Mouse (Mus musculus): Measurements from ENCODE around the gene Carm1. TPM values are rescaled to one million over a fixed set of nuclear protein-coding genes. Genes with fewer than 3 reads are reported as not detected.
A peak's percentile ranks its signal among the peaks of the same experiment; 100 is the strongest.
"Not testable (repeated sequence)": the region's sequence is repeated elsewhere in the genome, so short reads cannot be mapped to it uniquely, and the experiment has no call there.

Carm1 gene
- polyA plus RNA-seq, 1 experiment from 2014 or later = 32.1 TPM

GRCm38 (mm10) chr9:21510689-21511015 lies 36.0 kb upstream of the Carm1 start:
- peaks cover 35% of the 10 kb centered on the region for H3K4me1 ChIP-seq (ENCODE audit: insufficient read depth, low read length)
- peak overlapping the region; percentile 63 for H3K4me3 ChIP-seq (ENCODE audit: low read length)
- WGBS = 2% methylated on average over 7 of the region's 7 CpGs
- H3K4me2 ChIP-seq (replicated peaks; ENCODE audit: low read depth, low read length) = peak overlapping the region; percentile 70
- peak overlapping the region; percentile 87 for H3K27ac ChIP-seq (ENCODE audit: low read length)
- peak overlapping the region; percentile 75 for H3K9ac ChIP-seq (replicated peaks; ENCODE audit: low read length)
- ATAC-seq (ENCODE audit: low FRiP score, low TSS enrichment) = peak; percentile 29; the same call in 1 of the 2 replicates
- H3K36me3 ChIP-seq (ENCODE audit: insufficient read depth, low read length) = peaks cover 19% of the 10 kb centered on the region
- H3K27me3 ChIP-seq (ENCODE audit: insufficient read depth, low read length) = no peaks in the 10 kb centered on the region
- no peaks in the 10 kb centered on the region for H3K9me3 ChIP-seq (ENCODE audit: low read length)

GRCm38 (mm10) chr9:21511052-21511451 lies 35.6 kb upstream of the Carm1 start:
- H3K9ac ChIP-seq (replicated peaks; ENCODE audit: low read length) = peak overlapping the region; percentile 75
- H3K4me1 ChIP-seq (ENCODE audit: insufficient read depth, low read length) = peaks cover 35% of the 10 kb centered on the region
- H3K27me3 ChIP-seq (ENCODE audit: insufficient read depth, low read length) = no peaks in the 10 kb centered on the region
- no peaks in the 10 kb centered on the region for H3K9me3 ChIP-seq (ENCODE audit: low read length)
- WGBS = 83% methylated on average over 9 of the region's 9 CpGs
- peak overlapping the region; percentile 70 for H3K4me2 ChIP-seq (replicated peaks; ENCODE audit: low read depth, low read length)
- H3K4me3 ChIP-seq (ENCODE audit: low read length) = peak overlapping the region; percentile 63
- peaks cover 15% of the 10 kb centered on the region; the same call in 1 of the 2 replicates for H3K36me3 ChIP-seq (ENCODE audit: insufficient read depth, low read length)
- ATAC-seq (ENCODE audit: low FRiP score, low TSS enrichment) = no peak
- H3K27ac ChIP-seq (ENCODE audit: low read length) = peak overlapping the region; percentile 87

- over 99% methylated on average over 4 of the region's 4 CpGs for WGBS
- peaks cover 15% of the 10 kb centered on the region for H3K4me1 ChIP-seq (ENCODE audit: insufficient read depth, low read length)
- no peaks in the 10 kb centered on the region for H3K9me3 ChIP-seq (ENCODE audit: low read length)
- no peak overlapping the region for H3K27ac ChIP-seq (ENCODE audit: low read length)
- 0 out of 2 replicates have a peak, but pooled peaks cover 5% of the 10 kb centered on the region for H3K36me3 ChIP-seq (ENCODE audit: insufficient read depth, low read length)
- H3K4me2 ChIP-seq (replicated peaks; ENCODE audit: low read depth, low read length) = no peak overlapping the region
- H3K27me3 ChIP-seq (ENCODE audit: insufficient read depth, low read length) = no peaks in the 10 kb centered on the region
- no peak for ATAC-seq (ENCODE audit: low FRiP score, low TSS enrichment)
- no peak overlapping the region for H3K9ac ChIP-seq (replicated peaks; ENCODE audit: low read length)
- no peak overlapping the region for H3K4me3 ChIP-seq (ENCODE audit: low read length)
Observed at GRCm38 (mm10) chr9:21513466-21513865, 33.2 kb upstream of the Carm1 start.

- no peak overlapping the region for H3K27ac ChIP-seq (ENCODE audit: low read length)
- H3K4me3 ChIP-seq (ENCODE audit: low read length) = no peak overlapping the region
- WGBS = 69% methylated on average over 6 of the region's 6 CpGs
- no peaks in the 10 kb centered on the region for H3K27me3 ChIP-seq (ENCODE audit: insufficient read depth, low read length)
- no peak for ATAC-seq (ENCODE audit: low FRiP score, low TSS enrichment)
- no peaks in the 10 kb centered on the region for H3K36me3 ChIP-seq (ENCODE audit: insufficient read depth, low read length)
- H3K9ac ChIP-seq (replicated peaks; ENCODE audit: low read length) = no peak overlapping the region
- H3K4me1 ChIP-seq (ENCODE audit: insufficient read depth, low read length) = no peaks in the 10 kb centered on the region
- H3K9me3 ChIP-seq (ENCODE audit: low read length) = no peaks in the 10 kb centered on the region
- H3K4me2 ChIP-seq (replicated peaks; ENCODE audit: low read depth, low read length) = no peak overlapping the region
Observed at GRCm38 (mm10) chr9:21517947-21518495, 28.7 kb upstream of the Carm1 start.

GRCm38 (mm10) chr9:21518690-21519089 lies 28.0 kb upstream of the Carm1 start:
- not testable (repeated sequence) for ATAC-seq (ENCODE audit: low FRiP score, low TSS enrichment); H3K27ac ChIP-seq (ENCODE audit: low read length); H3K4me3 ChIP-seq (ENCODE audit: low read length); H3K9ac ChIP-seq (replicated peaks; ENCODE audit: low read length); H3K36me3 ChIP-seq (ENCODE audit: insufficient read depth, low read length); H3K4me2 ChIP-seq (replicated peaks; ENCODE audit: low read depth, low read length); H3K4me1 ChIP-seq (ENCODE audit: insufficient read depth, low read length); H3K27me3 ChIP-seq (ENCODE audit: insufficient read depth, low read length); H3K9me3 ChIP-seq (ENCODE audit: low read length)
- 83% methylated on average over 6 of the region's 6 CpGs for WGBS

GRCm38 (mm10) chr9:21525142-21525936 lies 21.4 kb upstream of the Carm1 start:
- no peak for ATAC-seq (ENCODE audit: low FRiP score, low TSS enrichment)
- Histone ChIP-seq H3K9ac (replicated peaks; ENCODE audit: low read length) (no peak overlapping the region), H3K4me3 (ENCODE audit: low read length) (no peak overlapping the region), H3K27me3 (ENCODE audit: insufficient read depth, low read length) (no peaks in the 10 kb centered on the region), H3K27ac (ENCODE audit: low read length) (no peak overlapping the region), H3K36me3 (ENCODE audit: insufficient read depth, low read length) (no peaks in the 10 kb centered on the region), H3K9me3 (ENCODE audit: low read length) (no peaks in the 10 kb centered on the region), H3K4me2 (replicated peaks; ENCODE audit: low read depth, low read length) (no peak overlapping the region), H3K4me1 (ENCODE audit: insufficient read depth, low read length) (no peaks in the 10 kb centered on the region)
- 81% methylated on average over 7 of the region's 7 CpGs for WGBS

- Histone ChIP-seq H3K4me2 (replicated peaks; ENCODE audit: low read depth, low read length) (no peak within 1 kb of the TSS), H3K9ac (replicated peaks; ENCODE audit: low read length) (no peak within 1 kb of the TSS), H3K4me3 (ENCODE audit: low read length) (no peak within 1 kb of the TSS), H3K4me1 (ENCODE audit: insufficient read depth, low read length) (no peaks in the 10 kb centered on the region), H3K27ac (ENCODE audit: low read length) (no peak within 1 kb of the TSS), H3K36me3 (ENCODE audit: insufficient read depth, low read length) (no peaks in the 10 kb centered on the region), H3K27me3 (ENCODE audit: insufficient read depth, low read length) (no peaks in the 10 kb centered on the region), H3K9me3 (ENCODE audit: low read length) (no peaks in the 10 kb centered on the region)
- ATAC-seq (ENCODE audit: low FRiP score, low TSS enrichment) = no peak
- WGBS = 64% methylated on average over 13 of the region's 14 CpGs
Observed at GRCm38 (mm10) chr9:21525937-21526633, 20.6 kb upstream of the Carm1 start, which contains the start of gene AB124611. TSS of gene AB124611 (plus strand) at chr9:21526176.

GRCm38 (mm10) chr9:21526634-21526944 lies 20.1 kb upstream of the Carm1 start:
- Histone ChIP-seq H3K4me2 (replicated peaks; ENCODE audit: low read depth, low read length) (no peak overlapping the region), H3K27ac (ENCODE audit: low read length) (no peak overlapping the region), H3K4me1 (ENCODE audit: insufficient read depth, low read length) (no peaks in the 10 kb centered on the region), H3K9ac (replicated peaks; ENCODE audit: low read length) (no peak overlapping the region), H3K4me3 (ENCODE audit: low read length) (no peak overlapping the region), H3K9me3 (ENCODE audit: low read length) (no peaks in the 10 kb centered on the region), H3K36me3 (ENCODE audit: insufficient read depth, low read length) (no peaks in the 10 kb centered on the region), H3K27me3 (ENCODE audit: insufficient read depth, low read length) (no peaks in the 10 kb centered on the region)
- 72% methylated on average over 3 of the region's 3 CpGs for WGBS
- no peak for ATAC-seq (ENCODE audit: low FRiP score, low TSS enrichment)

GRCm38 (mm10) chr9:21527100-21527801 lies 19.4 kb upstream of the Carm1 start:
- no peak overlapping the region for H3K27ac ChIP-seq (ENCODE audit: low read length)
- no peak overlapping the region for H3K4me3 ChIP-seq (ENCODE audit: low read length)
- ATAC-seq (ENCODE audit: low FRiP score, low TSS enrichment) = no peak
- H3K9me3 ChIP-seq (ENCODE audit: low read length) = no peaks in the 10 kb centered on the region
- no peak overlapping the region for H3K4me2 ChIP-seq (replicated peaks; ENCODE audit: low read depth, low read length)
- H3K27me3 ChIP-seq (ENCODE audit: insufficient read depth, low read length) = no peaks in the 10 kb centered on the region
- H3K36me3 ChIP-seq (ENCODE audit: insufficient read depth, low read length) = no peaks in the 10 kb centered on the region
- H3K9ac ChIP-seq (replicated peaks; ENCODE audit: low read length) = no peak overlapping the region
- 91% methylated on average over 2 of the region's 2 CpGs for WGBS
- no peaks in the 10 kb centered on the region for H3K4me1 ChIP-seq (ENCODE audit: insufficient read depth, low read length)
